Mouse (Mus musculus) forebrain, embryonic 10.5 days (tissue): ENCODE results near the gene Rab7b. TPM values are rescaled to one million over a fixed set of nuclear protein-coding genes. Genes with fewer than 3 reads are reported as not detected.

Experiments used
- DNase-seq: peaks from one replicate; pipeline ENCODE4 v3.0.0-alpha.2; 2017; ENCODE audit warnings: low spot score; ENCODE audit errors: extremely low spot score
- H3K27ac ChIP-seq: fragments of 300-500 bp; sonication (generic); 2 replicates; pipeline ENCODE4 v1.5.1; 2016; ENCODE audit warnings: mild to moderate bottlenecking
- H3K27me3 ChIP-seq: fragments of 300-500 bp; sonication (generic); 2 replicates; pipeline ENCODE4 v1.6.1; 2016; ENCODE audit warnings: mild to moderate bottlenecking; ENCODE audit not compliant: poor library complexity, severe bottlenecking
- H3K36me3 ChIP-seq: fragments of 300-500 bp; sonication (generic); replicated peaks from 2 replicates; pipeline ENCODE4 v1.6.1; 2016; ENCODE audit warnings: mild to moderate bottlenecking, moderate library complexity
- H3K4me1 ChIP-seq: fragments of 300-500 bp; sonication (generic); 2 replicates; pipeline ENCODE4 v1.6.1; 2016
- H3K4me3 ChIP-seq: fragments of 300-500 bp; sonication (generic); 2 replicates; pipeline ENCODE4 v1.5.1; 2016; ENCODE audit warnings: mild to moderate bottlenecking, moderate library complexity
- H3K9me3 ChIP-seq: fragments of 300-500 bp; sonication (generic); 2 replicates; pipeline ENCODE4 v1.6.1; 2016; ENCODE audit warnings: mild to moderate bottlenecking, moderate library complexity
- WGBS: fragments of 180-500 bp; shearing (Covaris S2); methylation state at CpG from one replicate; pipeline ENCODE4 v1.1.7; 2016; 5-methylcytosine and 5-hydroxymethylcytosine counted together
- polyA plus RNA-seq: library from polyadenylated mRNA; unstranded; fragments of >200 nt; fragmentation: Nextera tagmentation; extraction: Ambion mirVana; gene quantifications from 2 replicates; pipeline ENCODE4 v1.2.1, GENCODE M21; 2016

Gene Rab7b
- polyA plus RNA-seq, 1 experiment from 2014 or later: 0.60 TPM

GRCm38 (mm10) chr1:131749706-131750545 lies 61.4 kb downstream of the Rab7b start:
- Histone ChIP-seq H3K4me1 (peaks cover 9% of the 10 kb centered on the region), H3K4me3 (no peak overlapping the region), H3K27ac (no peak overlapping the region), H3K9me3 (no peaks in the 10 kb centered on the region), H3K27me3 (no peaks in the 10 kb centered on the region), H3K36me3 (no peaks in the 10 kb centered on the region)
- 80% methylated on average over 15 of the region's 15 CpGs for WGBS
- no peak for DNase-seq

- Histone ChIP-seq H3K36me3 (no peaks in the 10 kb centered on the region), H3K9me3 (no peaks in the 10 kb centered on the region), H3K4me3 (no peak overlapping the region), H3K4me1 (peaks cover 6% of the 10 kb centered on the region), H3K27ac (no peak overlapping the region), H3K27me3 (no peaks in the 10 kb centered on the region)
- WGBS: 88% methylated on average over 3 of the region's 3 CpGs
- no peak for DNase-seq
Measured at GRCm38 (mm10) chr1:131751181-131751890, 62.8 kb downstream of the Rab7b start.

- 85% methylated on average over 10 of the region's 10 CpGs for WGBS
- no peak for DNase-seq
- no peaks in the 10 kb centered on the region for H3K36me3 ChIP-seq
- no peak overlapping the region for H3K4me3 ChIP-seq
- peaks cover 3% of the 10 kb centered on the region for H3K4me1 ChIP-seq
- no peaks in the 10 kb centered on the region for H3K9me3 ChIP-seq
- no peak overlapping the region for H3K27ac ChIP-seq
- H3K27me3 ChIP-seq: no peaks in the 10 kb centered on the region
Measured at GRCm38 (mm10) chr1:131751891-131752311, 63.4 kb downstream of the Rab7b start.

- Histone ChIP-seq H3K36me3 (no peaks in the 10 kb centered on the region), H3K9me3 (no peaks in the 10 kb centered on the region), H3K27me3 (no peaks in the 10 kb centered on the region), H3K4me1 (peaks cover 3% of the 10 kb centered on the region), H3K27ac (no peak overlapping the region), H3K4me3 (no peak overlapping the region)
- WGBS: 84% methylated on average over 3 of the region's 3 CpGs
- DNase-seq: no peak
Measured at GRCm38 (mm10) chr1:131754212-131754829, 65.8 kb downstream of the Rab7b start.

- WGBS: 93% methylated on average over 4 of the region's 4 CpGs
- no peak overlapping the region for H3K27ac ChIP-seq
- peaks cover 9% of the 10 kb centered on the region for H3K4me1 ChIP-seq
- no peaks in the 10 kb centered on the region for H3K9me3 ChIP-seq
- no peaks in the 10 kb centered on the region for H3K27me3 ChIP-seq
- no peaks in the 10 kb centered on the region for H3K36me3 ChIP-seq
- no peak overlapping the region for H3K4me3 ChIP-seq
- no peak for DNase-seq
Measured at GRCm38 (mm10) chr1:131754916-131755315, 66.4 kb downstream of the Rab7b start.

- WGBS: 93% methylated on average over 6 of the region's 6 CpGs
- Histone ChIP-seq H3K4me3 (no peak overlapping the region), H3K4me1 (peaks cover 14% of the 10 kb centered on the region), H3K36me3 (no peaks in the 10 kb centered on the region), H3K27me3 (no peaks in the 10 kb centered on the region), H3K27ac (no peak overlapping the region), H3K9me3 (no peaks in the 10 kb centered on the region)
- DNase-seq: no peak
Measured at GRCm38 (mm10) chr1:131757211-131757610, 68.7 kb downstream of the Rab7b start.

- H3K27me3 ChIP-seq: no peaks in the 10 kb centered on the region
- DNase-seq: no peak
- H3K4me1 ChIP-seq: peaks cover 14% of the 10 kb centered on the region
- H3K36me3 ChIP-seq: no peaks in the 10 kb centered on the region
- 86% methylated on average over 7 of the region's 7 CpGs for WGBS
- no peak overlapping the region for H3K4me3 ChIP-seq
- H3K9me3 ChIP-seq: no peaks in the 10 kb centered on the region
- H3K27ac ChIP-seq: 0 out of 2 replicates have a peak overlapping the region, but pooled peaks have one; percentile 32
Measured at GRCm38 (mm10) chr1:131758796-131759195, 70.3 kb downstream of the Rab7b start.

- no peak for DNase-seq
- WGBS: 68% methylated on average over 9 of the region's 9 CpGs
- H3K9me3 ChIP-seq: no peaks in the 10 kb centered on the region
- H3K27ac ChIP-seq: peak overlapping the region; percentile 56
- peaks cover 14% of the 10 kb centered on the region for H3K4me1 ChIP-seq
- H3K36me3 ChIP-seq: no peaks in the 10 kb centered on the region
- H3K27me3 ChIP-seq: no peaks in the 10 kb centered on the region
- H3K4me3 ChIP-seq: no peak overlapping the region
Measured at GRCm38 (mm10) chr1:131759667-131760427, 71.4 kb downstream of the Rab7b start.

- Histone ChIP-seq H3K36me3 (no peaks in the 10 kb centered on the region), H3K9me3 (no peaks in the 10 kb centered on the region), H3K27ac (peak overlapping the region; percentile 22; the same call in 1 of the 2 replicates), H3K4me1 (peaks cover 14% of the 10 kb centered on the region), H3K27me3 (no peaks in the 10 kb centered on the region), H3K4me3 (no peak overlapping the region)
- 93% methylated on average over 3 of the region's 3 CpGs for WGBS
- no peak for DNase-seq
Measured at GRCm38 (mm10) chr1:131760428-131760820, 71.9 kb downstream of the Rab7b start.

GRCm38 (mm10) chr1:131761079-131761831 lies 72.8 kb downstream of the Rab7b start:
- Histone ChIP-seq H3K36me3 (no peaks in the 10 kb centered on the region), H3K4me3 (no peak overlapping the region), H3K4me1 (peaks cover 14% of the 10 kb centered on the region), H3K27ac (no peak overlapping the region), H3K27me3 (no peaks in the 10 kb centered on the region), H3K9me3 (no peaks in the 10 kb centered on the region)
- 90% methylated on average over 13 of the region's 13 CpGs for WGBS
- DNase-seq: peak; percentile 13

- Histone ChIP-seq H3K9me3 (no peaks in the 10 kb centered on the region), H3K36me3 (no peaks in the 10 kb centered on the region), H3K4me1 (peaks cover 14% of the 10 kb centered on the region), H3K27me3 (peaks cover 3% of the 10 kb centered on the region; the same call in 1 of the 2 replicates), H3K4me3 (no peak overlapping the region), H3K27ac (no peak overlapping the region)
- peak; percentile 12 for DNase-seq
- WGBS: 63% methylated on average over 9 of the region's 9 CpGs
Measured at GRCm38 (mm10) chr1:131763683-131764082, 75.2 kb downstream of the Rab7b start.
